8 mouse cellular contexts compared by ENCODE assay signal in the genomic region with DNA sequence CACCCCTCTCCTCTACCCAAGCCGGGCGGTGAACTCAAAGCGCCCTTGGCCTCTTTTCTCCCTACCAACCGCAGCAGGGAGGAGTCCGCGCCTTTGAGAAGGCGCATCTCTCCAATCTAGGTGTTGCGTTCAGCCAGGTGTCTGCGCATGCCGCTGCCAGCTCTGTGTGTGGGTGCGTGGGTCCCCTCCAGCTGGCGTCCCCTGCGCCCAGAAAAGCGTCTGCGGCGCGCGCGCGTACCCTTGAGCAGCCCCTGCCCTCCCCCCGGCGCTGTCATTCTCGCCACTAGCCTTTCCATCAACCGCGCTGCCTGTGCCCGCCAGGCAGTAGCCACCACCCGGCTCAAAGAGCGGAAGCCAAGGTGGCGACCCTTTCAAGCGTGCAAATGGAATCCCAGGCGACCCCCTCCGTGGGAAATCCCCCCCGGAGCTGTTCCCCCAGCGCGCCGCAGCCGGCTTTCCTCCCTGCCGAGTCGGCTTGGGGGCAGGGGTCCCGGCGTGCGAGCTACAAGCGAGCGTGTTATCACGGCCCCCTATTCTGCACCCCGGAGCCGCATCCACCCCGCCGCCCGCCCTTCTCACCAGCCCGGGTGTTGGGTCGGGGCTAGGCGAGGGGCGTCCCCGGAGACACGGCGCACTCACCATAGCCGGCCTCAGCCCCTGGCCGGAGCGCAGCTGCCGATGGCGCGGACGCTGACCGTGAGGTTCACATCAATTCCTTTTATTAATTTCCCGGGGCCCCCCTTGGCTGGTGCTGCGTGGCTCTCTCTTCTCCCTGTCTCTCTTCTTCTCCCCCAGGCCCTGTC. TPM values are rescaled to one million over a fixed set of nuclear protein-coding genes. Genes with fewer than 3 reads are reported as not detected.
DNase-seq lines count a peak whose midpoint lies in the region; ATAC-seq and TF ChIP-seq lines count a peak whose summit lies in the region.

No protein-coding gene starts in this region.

- peak overlapping the region; percentile 58 for H3K4me3 ChIP-seq in bone marrow macrophage, adult 2 months (ENCODE audit: insufficient read depth, low read length)
- H3K4me3 ChIP-seq in forebrain, embryonic 10.5 days = peak overlapping the region; percentile 98
- peak overlapping the region; percentile 80 for H3K4me3 ChIP-seq in intestine, embryonic 14.5 days (ENCODE audit: low read depth, low read length)
- peak overlapping the region; percentile 36 to 48 for H3K4me3 ChIP-seq in liver, embryonic 14.5 days (ENCODE audit: insufficient read depth in 1 of 2, low read depth in 2 of 2, low read length in 2 of 2)

- WGBS in forebrain, embryonic 10.5 days = under 1% methylated on average over 67 of the region's 67 CpGs
- under 1% methylated on average over 67 of the region's 67 CpGs for WGBS in intestine, embryonic 14.5 days
- 1% methylated on average over 67 of the region's 67 CpGs for WGBS in liver, embryonic 14.5 days (ENCODE audit: insufficient replicate concordance)

- no peak for TF ChIP-seq EP300 in liver, embryonic 14.5 days (IDR thresholded peaks at IDR 0.05; ENCODE audit: low read depth)

- TF ChIP-seq CTCF in bone marrow macrophage, adult 2 months (IDR thresholded peaks at IDR 0.05; ENCODE audit: low read depth, low read length) = no peak
- no peak for TF ChIP-seq CTCF in liver, embryonic 14.5 days (IDR thresholded peaks at IDR 0.05; ENCODE audit: low read depth)

- 0 out of 2 replicates have a peak, but pooled peaks cover 2% of the 10 kb centered on the region for H3K4me1 ChIP-seq in bone marrow macrophage, adult 2 months (ENCODE audit: control insufficient read depth, insufficient read depth, low read length)
- peaks cover 65% of the 10 kb centered on the region for H3K4me1 ChIP-seq in forebrain, embryonic 10.5 days
- peaks cover 11% of the 10 kb centered on the region; the same call in 1 of the 2 replicates for H3K4me1 ChIP-seq in intestine, embryonic 14.5 days (replicated peaks; ENCODE audit: control insufficient read depth, insufficient read depth, low read length)
- peaks cover 0 to 9% of the 10 kb centered on the region in 2 experiments; a peak in 3 of 4 replicates for H3K4me1 ChIP-seq in liver, embryonic 14.5 days (replicated peaks; ENCODE audit: control insufficient read depth in 2 of 2, insufficient read depth in 2 of 2, low read length in 1 of 2)

- H3K36me3 ChIP-seq in forebrain, embryonic 10.5 days (replicated peaks) = no peaks in the 10 kb centered on the region
- H3K36me3 ChIP-seq in intestine, embryonic 14.5 days (ENCODE audit: control insufficient read depth, insufficient read depth, low read length) = no peaks in the 10 kb centered on the region
- no peaks in the 10 kb centered on the region for H3K36me3 ChIP-seq in liver, embryonic 14.5 days (replicated peaks; ENCODE audit: control insufficient read depth, insufficient read depth, low read depth)

- peaks cover 93% of the 10 kb centered on the region for H3K27me3 ChIP-seq in forebrain, embryonic 10.5 days (ENCODE audit: poor library complexity, severe bottlenecking)
- H3K27me3 ChIP-seq in intestine, embryonic 14.5 days (replicated peaks; ENCODE audit: control insufficient read depth, insufficient read depth, low read length) = peaks cover 6% of the 10 kb centered on the region; the same call in 1 of the 2 replicates
- peaks cover 69% of the 10 kb centered on the region for H3K27me3 ChIP-seq in liver, embryonic 14.5 days (ENCODE audit: control insufficient read depth, insufficient read depth, low read length)

- no peaks in the 10 kb centered on the region for H3K9me3 ChIP-seq in forebrain, embryonic 10.5 days
- H3K9me3 ChIP-seq in intestine, embryonic 14.5 days (ENCODE audit: control insufficient read depth, low read length) = no peaks in the 10 kb centered on the region
- no peaks in the 10 kb centered on the region for H3K9me3 ChIP-seq in liver, embryonic 14.5 days (ENCODE audit: control insufficient read depth, low read length)

- ATAC-seq in intestine, embryonic 14.5 days (replicated peaks; ENCODE audit: low FRiP score, low TSS enrichment, low read depth) = peak; percentile 20; the same call in 1 of the 2 replicates
- no peak for ATAC-seq in liver, embryonic 14.5 days (ENCODE audit: insufficient read depth)

- DNase-seq in gastrocnemius, postnatal 4 days (ENCODE audit: low spot score in 2 of 2) = peak; percentile 22 to 25
- DNase-seq in gastrocnemius, postnatal 36 days = no peak
- peak; percentile 58 for DNase-seq in forebrain, embryonic 10.5 days (ENCODE audit: extremely low spot score, low spot score)
- DNase-seq in intestine, embryonic 14.5 days (ENCODE audit: low spot score) = peak; percentile 80
- no peak for DNase-seq in liver, embryonic 14.5 days (ENCODE audit: low read depth in 3 of 3, low spot score in 3 of 3)
- peak; percentile 74 for DNase-seq in retina, postnatal 1 day
- no peak for DNase-seq in adipocyte (ENCODE audit: low spot score)

- peak overlapping the region; percentile 91 for H3K4me2 ChIP-seq in intestine, embryonic 14.5 days (ENCODE audit: low read length)
- peak overlapping the region; percentile 65 for H3K4me2 ChIP-seq in liver, embryonic 14.5 days (ENCODE audit: low read depth)

- intact Hi-C loops in gastrocnemius, postnatal 36 days (cut with DNase I) = no loop called here

- H3K9ac ChIP-seq in intestine, embryonic 14.5 days (ENCODE audit: low read length) = peak overlapping the region; percentile 100
- no peak overlapping the region for H3K9ac ChIP-seq in liver, embryonic 14.5 days (replicated peaks)

- no peak for TF ChIP-seq POLR2A in bone marrow macrophage, adult 2 months (IDR thresholded peaks at IDR 0.05; ENCODE audit: borderline replicate concordance, low read depth, low read length)

- no peak overlapping the region for H3K27ac ChIP-seq in bone marrow macrophage, adult 2 months (ENCODE audit: insufficient read depth, low read depth, low read length)
- H3K27ac ChIP-seq in forebrain, embryonic 10.5 days = peak overlapping the region; percentile 90
- H3K27ac ChIP-seq in intestine, embryonic 14.5 days (ENCODE audit: low read depth) = peak overlapping the region; percentile 98
- H3K27ac ChIP-seq in liver, embryonic 14.5 days = no peak overlapping the region

RNA-seq across cellular contexts. Expression of gene Ptch1, which starts 0.7 kb away (rescaled TPM):
- 10 to 100 TPM; 23.4 to 24.1 TPM for total RNA-seq in gastrocnemius, postnatal 4 days (2021)
- 10 to 100 TPM in 1 of 2 experiments, 1 to 10 TPM in 1; 8.6 to 10.4 TPM for total RNA-seq in gastrocnemius, postnatal 36 days (2021)
- 1.6 and 2.5 TPM in 2 replicates for polyA plus RNA-seq in bone marrow macrophage, adult 2 months (2012; ENCODE audit: insufficient read depth, insufficient read length, missing spikeins)
- 21.0 and 23.6 TPM in 2 replicates for polyA plus RNA-seq in forebrain, embryonic 10.5 days (2016; fragmentation: Nextera tagmentation; extraction: Ambion mirVana)
- polyA plus RNA-seq in intestine, embryonic 14.5 days (2014; fragmentation: Nextera tagmentation; extraction: Ambion mirVana) = 62.8 and 68.0 TPM in 2 replicates
- 4.3 and 4.4 TPM in 2 replicates for polyA plus RNA-seq in liver, embryonic 14.5 days (2012; rRNA removed)
- polyA plus RNA-seq in liver, embryonic 14.5 days (2014; fragmentation: Nextera tagmentation; extraction: Ambion mirVana) = 4.2 and 4.9 TPM in 2 replicates

Comparison
In these comparisons a context has a peak if more than half of its experiments do, and no peak if none do; other contexts are left out.
1. DNase-seq: peak in gastrocnemius, postnatal 4 days (2 of 2), forebrain, embryonic 10.5 days (single experiment), intestine, embryonic 14.5 days (single experiment) and retina, postnatal 1 day (single experiment); none in gastrocnemius, postnatal 36 days (0 of 2), liver, embryonic 14.5 days (0 of 3) and adipocyte (single experiment).
2. H3K27ac ChIP-seq: peak in forebrain, embryonic 10.5 days (single experiment) and intestine, embryonic 14.5 days (single experiment); none in bone marrow macrophage, adult 2 months (single experiment) and liver, embryonic 14.5 days (single experiment).
3. H3K4me3 ChIP-seq: peak in every context shown above with its lines; median percentile 98 in forebrain, embryonic 10.5 days; 80 in intestine, embryonic 14.5 days; 58 in bone marrow macrophage, adult 2 months; 42 in liver, embryonic 14.5 days.